Mouse (Mus musculus): ENCODE measurements around the gene Tmprss9.

DNA sequence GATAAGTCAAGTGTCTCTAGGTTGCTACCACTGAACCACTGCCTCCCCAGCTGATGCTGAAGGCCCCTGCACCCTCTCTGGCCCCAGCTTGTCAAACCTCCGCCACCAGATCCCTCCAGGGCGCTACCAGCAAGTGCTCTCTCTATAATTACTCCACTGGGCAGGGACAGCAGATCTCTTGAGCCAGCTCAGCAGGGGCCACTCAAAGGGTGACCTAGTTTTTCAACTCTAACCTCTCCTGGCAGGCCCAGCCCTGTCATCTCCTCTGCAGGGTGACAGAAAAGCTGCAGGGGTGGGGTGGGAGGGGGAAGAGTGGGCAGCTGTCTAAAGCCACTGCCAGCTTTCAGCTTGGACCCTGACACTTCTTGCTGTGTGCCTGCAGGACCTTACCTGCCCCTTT is 33.8 kb upstream of the Tmprss9 start:
- TF ChIP-seq POLR2AphosphoS2 (IDR thresholded peaks at IDR 0.05; ENCODE audit: low read depth, low read length): no peak
- no peak for TF ChIP-seq ZC3H11A (IDR thresholded peaks at IDR 0.05; ENCODE audit: low read depth, low read length)
- TF ChIP-seq CTCF (conservative IDR thresholded peaks at IDR 0.05 in 1 of 2, IDR thresholded peaks at IDR 0.05 in 1 of 2; ENCODE audit: low read depth in 2 of 2, low read length in 2 of 2): no peak
- TF ChIP-seq ZNF384 (IDR thresholded peaks at IDR 0.05; ENCODE audit: low read depth, low read length): no peak
- no peak for TF ChIP-seq CHD1 (IDR thresholded peaks at IDR 0.05; ENCODE audit: low read depth, low read length)

Measured in CH12.LX (cell line).